Mouse (Mus musculus) erythroid progenitor cell, adult 5-6 weeks (primary cell): ENCODE measurements around the gene Rhot2. TPM values are rescaled to one million over a fixed set of nuclear protein-coding genes. Genes with fewer than 3 reads are reported as not detected.
"Not testable (repeated sequence)": the region's sequence is repeated elsewhere in the genome, so short reads cannot be mapped to it uniquely, and the experiment has no call there.

Experiments used
- ATAC-seq: replicated peaks from 2 replicates; pipeline ENCODE4 v1.8.0; 2016; ENCODE audit warnings: moderate number of reproducible peaks, mild to moderate bottlenecking, moderate TSS enrichment, inconsistent platforms; ENCODE audit not compliant: poor library complexity, low FRiP score, severe bottlenecking
- total RNA-seq, 2 experiments: library from RNA; stranded (forward) in 1 of 2; stranded (reverse) in 1 of 2; fragments of 150-400 nt in 1 of 2; fragments of 186-747, 209-891 nt in 1 of 2; gene quantifications; 2 replicates each; pipeline versions ENCODE4 v1.2.3 to v1.2.4; 2015 to 2017; ENCODE audit warnings: low replicate concordance in 2 of 2

Rhot2 gene
- total RNA-seq, 2 experiments from 2014 or later: 34.4 to 41.5 TPM

DNA sequence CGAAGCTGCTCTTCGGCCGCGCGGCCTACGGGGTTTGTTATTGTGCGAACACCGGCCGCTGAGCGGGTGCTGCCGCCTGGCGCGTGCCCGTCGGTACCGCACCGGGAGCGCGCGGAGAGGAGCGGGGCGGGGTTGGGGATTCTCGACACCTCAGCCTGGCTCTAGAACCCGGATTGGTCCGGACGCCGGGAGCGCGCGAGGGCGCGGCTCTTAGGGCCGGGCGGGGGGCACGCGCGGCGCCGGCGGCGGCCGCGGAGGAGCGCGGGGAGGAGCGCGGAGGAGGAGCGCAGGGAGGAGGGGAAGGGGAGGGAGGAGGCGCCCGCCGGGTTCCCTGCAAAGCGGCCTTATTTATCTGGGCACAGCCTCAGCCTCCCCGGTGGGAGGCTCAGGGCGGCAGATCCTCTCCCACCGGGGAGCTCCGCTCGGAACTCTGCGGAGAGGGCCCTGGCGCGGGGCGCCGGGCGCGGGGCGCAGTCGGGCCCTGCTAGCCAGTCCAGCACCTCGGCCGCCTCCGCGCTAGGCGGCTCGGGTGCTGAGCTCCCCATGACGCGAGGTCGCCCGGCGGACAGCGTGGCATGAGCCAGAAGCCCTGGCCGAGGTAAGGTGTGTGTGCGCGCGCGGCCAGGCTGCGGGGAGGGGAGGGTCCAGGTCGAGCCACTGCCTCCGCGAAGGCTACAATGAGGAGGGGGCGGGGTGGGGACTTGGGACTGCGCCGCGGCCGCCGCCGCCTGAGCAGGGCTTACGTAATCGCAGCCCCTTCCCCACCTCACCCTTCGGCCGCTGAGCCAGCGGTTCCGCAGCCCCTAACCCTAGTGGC is 35.7 kb downstream of the Rhot2 start, which contains the start of gene Fbxl16:
Gene Fbxl16 (plus strand): TSS at position 297 of the 817 bp plus-strand sequence.
- ATAC-seq: no peak

DNA sequence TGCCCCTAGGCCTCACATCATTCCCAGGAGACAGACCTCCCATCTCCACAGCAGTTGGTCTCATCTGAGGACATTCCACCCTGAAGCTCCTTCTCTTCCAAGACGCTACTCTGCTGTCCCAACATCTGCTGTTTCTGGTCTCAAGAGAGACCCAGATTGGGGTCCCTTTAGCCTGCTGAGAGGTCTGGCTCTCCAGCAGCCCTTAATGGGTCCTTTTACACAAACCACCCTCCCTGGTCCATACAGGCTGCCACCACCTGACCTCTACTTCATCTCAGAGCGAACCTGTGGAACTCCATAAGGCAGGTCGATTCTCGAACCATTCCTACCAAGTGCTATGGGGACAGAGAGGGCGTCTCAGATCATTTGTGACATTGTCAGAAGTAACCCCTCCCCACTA is 36.6 kb downstream of the Rhot2 start:
- ATAC-seq: no peak

DNA sequence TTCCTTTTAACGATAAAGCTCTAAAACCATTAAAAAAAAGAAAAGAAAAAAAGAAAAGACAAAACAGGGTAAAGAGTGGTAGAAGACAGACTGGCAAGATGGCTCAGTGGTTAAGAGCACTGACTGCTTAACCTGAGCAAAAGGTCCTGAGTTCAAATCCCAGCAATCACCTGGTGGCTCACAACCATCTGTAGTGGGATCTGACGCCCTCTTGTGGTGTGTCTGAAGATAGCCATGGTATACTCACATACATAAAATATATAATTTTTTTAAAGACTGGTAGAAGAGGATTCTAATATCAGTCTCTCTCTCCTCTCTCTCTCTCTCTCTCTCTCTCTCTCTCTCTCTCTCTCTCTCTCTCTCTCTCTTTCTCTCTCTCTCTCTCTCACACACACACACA is 37.2 kb downstream of the Rhot2 start:
- not testable (repeated sequence) for ATAC-seq

DNA sequence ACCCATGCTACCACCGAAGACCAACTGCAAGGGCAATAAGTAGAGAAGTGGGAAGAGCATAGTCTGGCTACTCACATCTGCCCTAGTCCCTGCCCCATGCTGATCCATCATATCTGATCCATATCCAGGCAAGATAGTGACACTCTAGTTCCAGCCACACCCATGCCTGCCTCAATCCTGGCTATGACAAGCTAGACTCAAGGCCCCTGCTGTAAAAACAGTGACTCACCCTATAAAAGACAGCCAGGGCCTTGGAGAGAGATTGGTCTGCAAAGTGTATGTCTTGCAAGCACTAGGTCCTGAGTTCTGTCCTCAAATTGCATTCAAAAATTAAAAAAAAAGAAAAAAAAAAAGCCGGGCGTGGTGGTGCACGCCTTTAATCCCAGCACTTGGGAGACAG is 38.1 kb downstream of the Rhot2 start:
- ATAC-seq: no peak

DNA sequence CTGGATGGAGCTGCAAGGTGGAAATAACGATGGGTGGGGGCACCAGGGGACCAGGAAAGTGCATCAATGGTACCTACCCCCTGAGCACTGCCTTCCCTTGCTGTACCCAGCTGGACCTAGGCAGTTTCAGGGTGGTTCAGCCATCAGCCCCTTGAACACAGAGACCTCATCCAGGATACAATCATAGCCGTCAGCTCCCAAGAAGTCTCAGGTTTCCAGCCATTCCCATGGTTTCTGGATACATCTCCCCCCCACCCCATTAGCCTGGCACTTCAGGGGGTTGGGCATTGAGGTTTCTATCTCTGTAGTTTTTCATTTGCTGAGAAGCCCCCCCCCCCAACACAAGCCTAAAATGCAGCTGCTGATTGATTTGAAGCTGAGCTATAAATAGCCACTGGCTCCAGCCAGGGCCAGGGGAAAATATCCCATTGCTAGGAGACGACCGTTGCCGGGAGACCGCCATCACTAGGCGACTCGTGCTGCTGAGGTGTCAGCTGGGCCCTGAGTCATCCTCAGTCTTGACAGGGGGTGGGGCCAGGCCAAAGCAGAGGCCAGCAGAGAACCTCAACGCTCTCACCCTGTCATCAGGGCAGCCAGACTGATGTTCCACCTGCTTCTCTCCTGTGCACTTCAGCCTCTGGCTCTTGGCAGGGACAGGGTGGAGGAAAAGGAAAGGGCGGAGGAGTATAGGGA is 41.7 kb downstream of the Rhot2 start:
- ATAC-seq: no peak

DNA sequence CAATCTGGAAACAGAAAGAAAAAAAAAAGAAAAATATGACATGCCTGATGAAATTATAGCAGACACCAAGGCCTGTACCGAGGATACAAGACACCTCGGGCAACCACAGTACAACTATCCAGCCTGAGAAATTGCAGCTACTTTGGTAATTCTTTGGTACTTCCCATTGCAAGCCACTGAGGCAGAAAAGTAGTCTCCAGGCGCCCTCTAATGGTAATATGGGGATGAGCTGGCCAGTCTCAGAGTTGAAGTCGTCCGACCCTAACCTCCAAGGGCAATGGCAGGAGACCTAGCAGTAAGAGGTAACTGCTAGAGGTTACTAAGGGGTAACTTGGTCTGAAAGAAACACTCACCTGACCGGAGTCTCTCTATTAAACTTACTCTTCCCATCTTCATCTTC is 43.6 kb downstream of the Rhot2 start:
- ATAC-seq: peak; percentile 68

DNA sequence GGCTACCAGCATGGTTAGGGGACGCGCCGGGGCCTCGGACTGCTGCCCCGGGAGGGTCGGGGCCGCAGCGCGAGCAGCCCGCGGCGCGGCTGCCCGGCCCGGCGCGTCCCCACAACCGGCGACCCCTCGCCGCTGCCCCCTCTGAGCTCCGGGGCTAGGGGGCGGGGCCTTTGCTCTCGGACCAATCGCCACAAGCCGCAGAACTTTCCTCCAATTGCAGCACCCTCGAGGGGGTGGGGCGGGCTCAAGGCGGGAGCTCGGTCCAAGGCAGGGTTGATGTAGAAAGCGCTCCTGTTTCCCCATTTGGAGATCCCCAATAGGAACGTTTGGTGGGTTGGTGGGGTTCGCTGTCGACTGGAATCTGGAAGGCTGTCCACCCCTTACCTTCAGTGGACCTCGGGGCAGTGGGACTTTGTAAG is 47.7 kb downstream of the Rhot2 start, which contains the start of gene Metrn:
Gene Metrn (minus strand): TSS at position 186 of the 419 bp plus-strand sequence.
- ATAC-seq: peak; percentile 83

DNA sequence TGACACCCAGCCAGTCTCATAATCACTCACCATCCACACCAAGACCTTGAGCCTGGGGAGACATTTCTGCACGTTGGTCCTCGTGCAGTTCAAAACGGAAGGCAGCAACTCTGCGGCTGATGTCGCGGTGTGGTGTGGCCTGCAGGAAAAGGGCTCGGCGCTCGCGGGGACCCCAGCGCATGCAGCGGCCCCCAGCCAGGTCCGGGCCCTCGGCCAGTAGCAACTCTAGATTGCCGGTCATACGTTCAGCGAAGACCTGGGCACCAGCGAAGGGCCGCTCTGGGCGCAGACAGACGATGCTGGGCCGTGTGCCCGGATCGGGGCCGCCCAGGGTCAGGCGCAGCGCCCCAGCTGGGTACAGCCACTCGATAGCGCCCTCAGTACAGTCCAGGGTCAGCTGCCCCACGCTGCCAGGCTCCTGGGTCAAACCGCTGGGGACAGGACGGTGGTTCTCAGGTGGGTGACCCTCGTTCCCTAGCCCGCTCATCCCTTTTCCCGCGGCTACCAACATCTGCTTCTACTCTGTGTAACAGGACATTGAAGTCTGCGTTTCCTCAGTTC is 48.4 kb downstream of the Rhot2 start:
- no peak for ATAC-seq

DNA sequence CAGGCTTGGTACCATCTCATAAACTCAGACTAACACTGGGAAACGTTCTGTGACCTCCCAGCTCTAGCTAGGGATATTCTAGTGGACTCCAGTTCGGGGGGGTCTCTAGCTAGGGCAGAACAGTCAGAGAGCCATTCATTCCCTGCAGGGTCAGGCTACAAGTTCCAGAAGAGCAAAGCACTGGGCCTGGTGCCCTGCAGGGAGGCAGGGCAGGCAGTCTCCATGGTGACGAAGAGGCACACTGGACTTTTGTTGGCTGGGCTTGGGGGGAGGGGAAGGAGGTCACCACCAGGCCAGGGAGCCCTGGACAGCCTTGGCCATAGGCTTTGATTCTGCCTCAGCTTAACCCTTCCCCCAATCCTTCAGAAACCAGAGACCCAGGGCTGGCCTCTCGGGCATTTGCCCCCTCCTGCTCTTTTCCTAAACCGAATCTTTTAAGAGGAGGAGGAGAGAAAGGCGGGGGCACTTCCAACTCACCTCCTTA is 49.0 kb downstream of the Rhot2 start, which contains the start of gene AC134908.4:
Gene AC134908.4 (minus strand): TSS at position 51 of the 484 bp plus-strand sequence.
- no peak for ATAC-seq

DNA sequence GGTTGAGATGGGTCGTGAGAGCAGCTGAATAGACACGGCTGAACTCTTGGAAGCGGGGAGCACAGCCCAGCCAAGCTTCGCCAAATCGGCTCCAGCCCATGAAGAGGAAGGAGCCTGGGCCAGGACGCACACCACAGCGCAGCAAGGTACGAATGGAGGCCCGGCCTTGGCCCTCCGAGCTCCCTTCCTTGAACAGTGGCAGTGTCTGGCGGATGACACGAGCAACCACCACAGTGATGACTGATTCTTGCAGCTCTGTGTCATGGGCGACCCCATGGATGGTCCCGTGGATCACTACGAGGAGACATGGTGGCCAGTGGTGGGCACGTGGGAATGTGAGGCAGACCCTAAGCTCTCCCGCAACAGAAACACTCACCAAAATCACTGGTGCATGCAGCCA is 49.7 kb downstream of the Rhot2 start:
- ATAC-seq: no peak

DNA sequence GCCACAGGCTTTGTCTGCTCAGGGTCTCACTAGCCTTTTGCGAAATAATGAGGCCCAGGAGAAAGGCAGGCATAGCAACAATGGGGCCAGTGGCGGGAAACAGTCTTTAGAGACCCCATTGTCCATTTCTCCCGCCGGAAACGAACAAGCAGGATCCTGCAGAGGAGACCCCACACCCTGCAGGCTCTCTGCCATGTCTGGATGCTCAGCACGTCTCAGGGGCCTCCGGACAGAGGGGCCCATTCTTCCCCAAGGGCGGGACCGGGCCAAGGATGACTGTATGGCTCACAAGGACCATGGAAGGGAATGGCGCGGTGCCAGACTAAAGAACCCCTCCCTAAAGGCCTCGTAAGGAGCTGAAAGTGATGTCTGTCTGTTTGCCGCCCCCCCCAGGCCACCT is 50.5 kb downstream of the Rhot2 start:
- ATAC-seq: no peak

DNA sequence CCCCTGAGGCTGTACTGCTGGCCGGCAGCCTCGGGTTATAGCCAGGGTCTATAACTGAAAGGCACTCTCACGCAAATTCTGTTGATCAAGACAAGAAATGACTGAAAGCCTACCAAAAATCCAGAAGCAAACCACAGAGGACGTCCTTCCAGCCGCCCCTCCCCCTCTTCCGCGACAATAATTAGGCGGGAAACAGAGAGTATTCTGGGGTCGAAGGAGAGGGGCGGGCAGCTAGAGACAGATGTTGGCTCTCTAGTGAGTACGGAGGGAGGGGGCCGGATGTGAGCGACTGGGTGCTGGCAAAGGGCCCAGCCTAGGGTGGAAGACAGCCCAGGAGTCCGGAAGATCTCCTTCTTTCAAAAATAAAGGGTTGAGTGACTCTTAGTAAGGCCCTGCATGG is 52.0 kb downstream of the Rhot2 start, which contains the start of gene Fam173a:
Gene Fam173a (minus strand): TSS at position 287 of the 400 bp plus-strand sequence.
- ATAC-seq: peak; percentile 23

DNA sequence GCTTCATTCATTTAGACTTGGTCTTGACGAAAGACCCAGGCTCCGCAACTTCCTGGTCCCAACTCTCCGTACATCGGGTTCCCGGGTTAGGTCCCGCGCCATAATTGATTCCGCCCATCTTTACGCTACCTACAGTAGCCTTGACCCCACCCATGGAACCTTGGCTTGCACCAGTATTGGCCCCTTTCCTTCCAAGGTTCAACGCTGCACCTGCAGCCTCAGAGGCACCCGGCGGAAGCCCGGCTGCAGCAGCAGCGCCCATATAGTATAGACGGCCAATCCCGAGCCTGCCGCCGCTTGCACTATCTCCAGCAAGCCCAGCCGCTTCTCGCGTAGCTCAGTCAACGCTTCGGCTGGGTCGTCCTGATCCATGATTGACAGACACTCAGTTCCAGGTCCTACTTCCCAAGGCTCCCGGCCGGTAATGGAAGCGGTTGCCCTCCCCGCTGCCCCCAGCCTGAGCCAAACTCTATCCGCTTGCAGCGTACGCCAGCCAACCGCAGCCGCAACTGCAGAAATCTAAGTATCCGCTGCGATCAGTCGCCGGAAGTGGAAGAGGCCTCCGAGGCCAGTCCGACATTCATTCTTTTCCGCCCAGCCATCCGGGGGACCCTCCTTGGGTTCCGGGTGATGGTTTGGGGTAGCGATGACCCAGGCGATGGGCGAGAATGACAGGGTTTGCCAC is 52.7 kb downstream of the Rhot2 start:
- peak; percentile 81 for ATAC-seq

DNA sequence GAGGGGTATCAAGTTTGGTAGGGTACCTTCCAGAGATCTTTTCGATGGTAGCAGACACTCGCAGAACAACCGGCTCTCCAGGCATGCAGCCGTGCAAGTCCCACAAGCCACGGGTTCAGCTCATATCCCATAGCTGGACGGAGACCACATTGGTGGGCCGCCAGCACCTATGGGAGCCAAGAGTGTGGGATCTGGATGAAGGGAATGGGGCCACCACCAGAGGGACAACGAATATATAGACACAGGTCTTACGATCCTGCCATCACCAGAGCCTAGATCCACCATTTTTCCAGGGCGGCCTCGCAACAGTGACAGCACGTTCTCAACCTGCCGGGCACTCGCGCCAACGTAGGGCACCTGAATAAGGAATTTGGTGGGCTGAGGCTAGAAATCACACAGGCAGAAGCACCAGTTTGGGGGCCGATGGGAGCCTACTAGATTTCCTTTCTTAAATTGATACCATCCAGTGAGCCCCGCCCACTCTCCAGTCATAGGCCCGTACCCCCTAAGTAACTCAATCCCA is 53.3 kb downstream of the Rhot2 start:
- ATAC-seq: peak; percentile 4

Other genes with a start within 250 kb of the Rhot2 start
- not detected in 2 replicates for gene Gng13, start 127.7 kb downstream of the Rhot2 start, total RNA-seq (2015; ENCODE audit: low replicate concordance)
- not detected in 2 replicates for gene Gng13, start 127.7 kb downstream of the Rhot2 start, total RNA-seq (2017; ENCODE audit: low replicate concordance)
- gene Chtf18, start 117.4 kb downstream of the Rhot2 start, total RNA-seq (2015; ENCODE audit: low replicate concordance): 15.5 and 33.2 TPM in 2 replicates
- gene Chtf18, start 117.4 kb downstream of the Rhot2 start, total RNA-seq (2017; ENCODE audit: low replicate concordance): 56.2 and 62.6 TPM in 2 replicates
- 1.1 and 2.1 TPM in 2 replicates for gene Rpusd1, start 117.2 kb downstream of the Rhot2 start, total RNA-seq (2015; ENCODE audit: low replicate concordance)
- 0.26 and 3.7 TPM in 2 replicates for gene Rpusd1, start 117.2 kb downstream of the Rhot2 start, total RNA-seq (2017; ENCODE audit: low replicate concordance)
- not detected in 2 replicates for gene Mslnl, start 108.8 kb downstream of the Rhot2 start, total RNA-seq (2015; ENCODE audit: low replicate concordance)
- gene Mslnl, start 108.8 kb downstream of the Rhot2 start, total RNA-seq (2017; ENCODE audit: low replicate concordance): not detected in 2 replicates
- gene Msln, start 90.5 kb downstream of the Rhot2 start, total RNA-seq (2015; ENCODE audit: low replicate concordance): not detected in 2 replicates
- not detected in 2 replicates for gene Msln, start 90.5 kb downstream of the Rhot2 start, total RNA-seq (2017; ENCODE audit: low replicate concordance)
- gene Narfl, start 71.1 kb downstream of the Rhot2 start, total RNA-seq (2015; ENCODE audit: low replicate concordance): 0.42 and 6.8 TPM in 2 replicates
- gene Narfl, start 71.1 kb downstream of the Rhot2 start, total RNA-seq (2017; ENCODE audit: low replicate concordance): 7.1 and 12.0 TPM in 2 replicates
- gene Haghl, start 59.2 kb downstream of the Rhot2 start, total RNA-seq (2015; ENCODE audit: low replicate concordance): 8.6 and 9.6 TPM in 2 replicates
- gene Haghl, start 59.2 kb downstream of the Rhot2 start, total RNA-seq (2017; ENCODE audit: low replicate concordance): 2.3 and 6.0 TPM in 2 replicates
- not detected in 2 replicates for gene Ccdc78, start 58.3 kb downstream of the Rhot2 start, total RNA-seq (2015; ENCODE audit: low replicate concordance)
- not detected in 2 replicates for gene Ccdc78, start 58.3 kb downstream of the Rhot2 start, total RNA-seq (2017; ENCODE audit: low replicate concordance)
- gene Fam173a, start 52.0 kb downstream of the Rhot2 start, total RNA-seq (2015; ENCODE audit: low replicate concordance): 38.1 and 51.5 TPM in 2 replicates
- 5.4 and 16.7 TPM in 2 replicates for gene Fam173a, start 52.0 kb downstream of the Rhot2 start, total RNA-seq (2017; ENCODE audit: low replicate concordance)
- gene AC134908.4, start 49.2 kb downstream of the Rhot2 start, total RNA-seq (2015; ENCODE audit: low replicate concordance): not detected in 2 replicates
- not detected in 2 replicates for gene AC134908.4, start 49.2 kb downstream of the Rhot2 start, total RNA-seq (2017; ENCODE audit: low replicate concordance)
- gene Metrn, start 47.7 kb downstream of the Rhot2 start, total RNA-seq (2015; ENCODE audit: low replicate concordance): not detected in 2 replicates
- gene Metrn, start 47.7 kb downstream of the Rhot2 start, total RNA-seq (2017; ENCODE audit: low replicate concordance): 5.4 and 5.9 TPM in 2 replicates
- gene Fbxl16, start 35.8 kb downstream of the Rhot2 start, total RNA-seq (2015; ENCODE audit: low replicate concordance): not detected in 2 replicates
- gene Fbxl16, start 35.8 kb downstream of the Rhot2 start, total RNA-seq (2017; ENCODE audit: low replicate concordance): not detected in 2 replicates
- gene Wdr24, start 21.2 kb downstream of the Rhot2 start, total RNA-seq (2015; ENCODE audit: low replicate concordance): 4.2 and 6.5 TPM in 2 replicates
- 7.0 and 14.5 TPM in 2 replicates for gene Wdr24, start 21.2 kb downstream of the Rhot2 start, total RNA-seq (2017; ENCODE audit: low replicate concordance)
- gene Jmjd8, start 16.0 kb downstream of the Rhot2 start, total RNA-seq (2015; ENCODE audit: low replicate concordance): 5.4 and 6.1 TPM in 2 replicates
- 2.7 and 9.1 TPM in 2 replicates for gene Jmjd8, start 16.0 kb downstream of the Rhot2 start, total RNA-seq (2017; ENCODE audit: low replicate concordance)
- gene Stub1, start 11.4 kb downstream of the Rhot2 start, total RNA-seq (2015; ENCODE audit: low replicate concordance): 58.7 and 86.4 TPM in 2 replicates
- 47.1 and 58.4 TPM in 2 replicates for gene Stub1, start 11.4 kb downstream of the Rhot2 start, total RNA-seq (2017; ENCODE audit: low replicate concordance)
- 4.6 TPM in 1 of 2 replicates, not detected in the other for gene Rhbdl1, start 7.6 kb downstream of the Rhot2 start, total RNA-seq (2015; ENCODE audit: low replicate concordance)
- gene Rhbdl1, start 7.6 kb downstream of the Rhot2 start, total RNA-seq (2017; ENCODE audit: low replicate concordance): 0.77 TPM in 1 of 2 replicates, not detected in the other
- gene Gm20683, start 3.1 kb downstream of the Rhot2 start, total RNA-seq (2015; ENCODE audit: low replicate concordance): 1.3 and 1.4 TPM in 2 replicates
- 1.8 TPM in 1 of 2 replicates, not detected in the other for gene Gm20683, start 3.1 kb downstream of the Rhot2 start, total RNA-seq (2017; ENCODE audit: low replicate concordance)
- gene Wdr90, start 16.6 kb upstream of the Rhot2 start, total RNA-seq (2015; ENCODE audit: low replicate concordance): 52.8 and 61.6 TPM in 2 replicates
- 26.4 and 37.6 TPM in 2 replicates for gene Wdr90, start 16.6 kb upstream of the Rhot2 start, total RNA-seq (2017; ENCODE audit: low replicate concordance)
- 4.2 and 11.9 TPM in 2 replicates for gene Mcrip2, start 23.9 kb upstream of the Rhot2 start, total RNA-seq (2015; ENCODE audit: low replicate concordance)
- gene Mcrip2, start 23.9 kb upstream of the Rhot2 start, total RNA-seq (2017; ENCODE audit: low replicate concordance): 3.5 TPM in 1 of 2 replicates, not detected in the other
- 10.1 and 17.3 TPM in 2 replicates for gene Mettl26, start 30.2 kb upstream of the Rhot2 start, total RNA-seq (2015; ENCODE audit: low replicate concordance)
- 7.1 and 7.7 TPM in 2 replicates for gene Mettl26, start 30.2 kb upstream of the Rhot2 start, total RNA-seq (2017; ENCODE audit: low replicate concordance)
- not detected in 2 replicates for gene Wfikkn1, start 36.0 kb upstream of the Rhot2 start, total RNA-seq (2015; ENCODE audit: low replicate concordance)
- gene Wfikkn1, start 36.0 kb upstream of the Rhot2 start, total RNA-seq (2017; ENCODE audit: low replicate concordance): 0.26 and 1.7 TPM in 2 replicates
- 2.2 and 2.5 TPM in 2 replicates for gene Rab40c, start 74.9 kb upstream of the Rhot2 start, total RNA-seq (2015; ENCODE audit: low replicate concordance)
- gene Rab40c, start 74.9 kb upstream of the Rhot2 start, total RNA-seq (2017; ENCODE audit: low replicate concordance): 0.98 and 3.2 TPM in 2 replicates
- gene Pigq, start 100.1 kb upstream of the Rhot2 start, total RNA-seq (2015; ENCODE audit: low replicate concordance): 1,618 and 1,746 TPM in 2 replicates
- gene Pigq, start 100.1 kb upstream of the Rhot2 start, total RNA-seq (2017; ENCODE audit: low replicate concordance): 1,554 and 1,638 TPM in 2 replicates
- 13.7 and 13.8 TPM in 2 replicates for gene Nhlrc4, start 100.1 kb upstream of the Rhot2 start, total RNA-seq (2015; ENCODE audit: low replicate concordance)
- gene Nhlrc4, start 100.1 kb upstream of the Rhot2 start, total RNA-seq (2017; ENCODE audit: low replicate concordance): 13.7 and 18.9 TPM in 2 replicates
- gene A930017K11Rik, start 107.7 kb upstream of the Rhot2 start, total RNA-seq (2015; ENCODE audit: low replicate concordance): not detected in 2 replicates
- gene A930017K11Rik, start 107.7 kb upstream of the Rhot2 start, total RNA-seq (2017; ENCODE audit: low replicate concordance): not detected in 2 replicates
- gene Capn15, start 140.9 kb upstream of the Rhot2 start, total RNA-seq (2015; ENCODE audit: low replicate concordance): 9.6 and 9.7 TPM in 2 replicates
- gene Capn15, start 140.9 kb upstream of the Rhot2 start, total RNA-seq (2017; ENCODE audit: low replicate concordance): 5.7 and 9.1 TPM in 2 replicates
- not detected in 2 replicates for gene Rab11fip3, start 224.7 kb upstream of the Rhot2 start, total RNA-seq (2015; ENCODE audit: low replicate concordance)
- gene Rab11fip3, start 224.7 kb upstream of the Rhot2 start, total RNA-seq (2017; ENCODE audit: low replicate concordance): 0.26 TPM in 1 of 2 replicates, not detected in the other
- gene Decr2, start 245.5 kb upstream of the Rhot2 start, total RNA-seq (2015; ENCODE audit: low replicate concordance): 1.8 TPM in 1 of 2 replicates, not detected in the other
- gene Decr2, start 245.5 kb upstream of the Rhot2 start, total RNA-seq (2017; ENCODE audit: low replicate concordance): 1.4 TPM in 1 of 2 replicates, not detected in the other